Mouse (Mus musculus) Muller cell, postnatal 12 days (primary cell): ENCODE measurements around the gene Tmem63a.
"Not testable (repeated sequence)": the region's sequence is repeated elsewhere in the genome, so short reads cannot be mapped to it uniquely, and the experiment has no call there.

Source experiments
- DNase-seq: peaks from one replicate; pipeline ENCODE4 v3.0.0-alpha.2; 2015; ENCODE audit errors: inconsistent ontology term

The Tmem63a gene

DNA sequence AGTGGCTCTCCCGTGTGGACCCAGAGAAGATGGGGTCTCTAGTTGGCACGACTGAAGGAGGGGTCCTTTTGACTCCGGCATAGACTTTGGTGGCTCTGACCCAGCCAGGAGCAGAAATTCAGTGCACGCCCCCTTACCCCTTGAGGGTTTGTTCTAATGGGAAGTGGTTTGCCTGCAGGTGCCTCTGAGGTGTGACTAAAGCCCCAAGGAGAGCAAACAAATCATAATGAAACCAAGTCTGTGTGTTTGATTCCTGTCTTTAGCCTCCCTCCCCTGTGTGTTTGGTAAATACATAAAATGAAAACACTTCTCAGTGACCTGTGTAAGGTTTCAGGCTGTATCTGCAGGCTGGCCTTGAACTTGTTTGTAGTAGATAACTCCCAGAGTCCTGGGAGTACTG lies 15.9 kb upstream of the Tmem63a start:
- DNase-seq = no peak

DNA sequence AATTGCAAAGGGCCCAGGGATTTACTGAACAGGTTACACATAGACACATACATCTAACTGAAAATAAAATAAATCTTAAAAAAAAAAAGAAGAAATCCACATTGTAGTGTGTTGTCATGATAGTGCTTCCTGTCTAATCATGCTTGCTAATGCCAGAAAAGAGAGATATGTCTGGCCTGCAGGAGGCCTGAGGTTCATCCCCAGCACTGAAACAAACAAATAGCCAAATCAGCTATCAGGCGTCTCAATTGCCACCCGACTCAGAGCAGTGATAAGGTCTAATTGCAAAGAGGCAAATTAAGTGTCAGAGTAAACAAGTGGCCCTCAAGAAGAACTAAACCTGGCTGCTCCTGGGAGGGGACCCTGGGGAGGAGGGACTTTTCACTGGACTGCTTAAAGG lies 12.5 kb upstream of the Tmem63a start:
- no peak for DNase-seq

DNA sequence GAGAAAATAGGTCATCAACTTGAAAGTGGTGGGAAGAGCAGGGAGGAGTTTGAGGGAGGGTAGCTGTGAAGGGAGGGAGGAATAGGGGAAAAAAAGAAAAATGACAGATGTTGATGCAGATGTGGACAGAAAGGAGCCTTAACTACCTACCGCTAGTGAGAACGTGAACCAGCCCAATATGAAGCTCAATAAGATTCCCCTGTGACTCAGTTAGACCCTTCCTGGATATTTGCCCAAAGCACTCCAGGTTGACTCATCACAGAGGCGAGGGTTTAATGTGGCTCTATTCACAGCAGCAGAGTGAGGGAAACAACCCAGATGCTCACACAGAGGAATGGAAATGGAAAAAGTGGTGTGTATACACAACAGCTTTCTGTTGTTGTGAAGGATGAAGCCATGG lies 11.0 kb upstream of the Tmem63a start:
- DNase-seq = peak; percentile 76

DNA sequence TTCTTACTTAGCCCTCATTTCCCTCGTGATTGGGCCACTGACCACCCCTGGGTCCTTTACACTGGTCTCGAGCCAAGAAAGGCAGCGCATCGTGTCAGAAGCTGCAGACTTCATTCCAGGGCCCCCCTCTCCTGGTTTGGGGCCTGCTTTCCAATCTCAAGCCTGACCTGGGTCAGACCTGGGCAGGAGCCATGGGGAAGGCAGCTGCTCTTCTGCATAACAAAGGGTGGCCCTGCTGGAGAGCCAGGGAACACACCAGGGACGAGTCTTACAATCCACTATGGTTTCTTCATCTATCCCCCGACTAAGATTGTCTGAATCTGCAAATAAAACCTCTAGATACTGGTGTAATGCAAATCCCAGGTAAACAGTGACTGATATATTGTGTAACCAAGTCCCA lies 8.5 kb upstream of the Tmem63a start:
- no peak for DNase-seq

DNA sequence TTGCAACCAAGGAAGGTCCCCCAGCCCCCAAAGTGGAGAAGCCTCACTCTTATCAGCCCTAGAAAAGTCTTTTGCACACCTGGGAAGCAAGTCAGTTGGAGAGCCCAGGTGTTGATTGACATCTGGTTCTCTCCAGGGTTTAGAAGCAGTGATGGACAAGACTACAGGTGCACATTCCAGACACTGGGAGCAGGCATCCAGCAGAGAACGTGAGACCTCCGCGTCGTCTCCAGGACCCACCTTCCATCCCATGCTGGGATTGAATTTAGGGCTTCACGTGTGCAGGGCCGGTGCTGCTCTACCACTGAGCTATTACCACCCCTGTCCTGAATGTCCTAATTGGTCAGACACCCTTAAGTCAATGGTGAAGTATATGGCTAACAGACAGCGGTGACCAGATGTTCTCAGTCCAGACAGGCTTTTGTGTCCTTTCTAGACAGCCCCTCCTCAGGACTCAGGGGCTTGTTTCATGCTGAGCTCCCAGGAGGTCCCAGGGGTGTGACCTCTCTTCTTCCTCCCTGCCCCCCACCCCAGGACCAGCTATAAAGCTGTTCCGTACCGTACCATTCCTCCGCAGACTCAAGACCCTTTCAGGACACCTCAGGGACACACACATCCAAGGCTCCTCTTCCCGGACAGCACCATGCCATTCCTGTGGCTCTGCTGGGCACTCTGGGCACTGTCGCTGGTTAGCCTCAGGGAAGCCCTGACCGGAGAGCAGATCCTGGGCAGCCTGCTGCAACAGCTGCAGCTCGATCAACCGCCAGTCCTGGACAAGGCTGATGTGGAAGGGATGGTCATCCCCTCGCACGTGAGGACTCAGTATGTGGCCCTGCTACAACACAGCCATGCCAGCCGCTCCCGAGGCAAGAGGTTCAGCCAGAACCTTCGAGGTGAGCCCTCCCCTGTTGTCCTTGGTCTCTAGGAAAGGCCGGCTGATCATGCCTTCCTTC lies 7.4 kb upstream of the Tmem63a start, which contains the start of gene Lefty1:
Gene Lefty1 (plus strand): TSS at position 556 of the 953 bp plus-strand sequence.
- DNase-seq = no peak

DNA sequence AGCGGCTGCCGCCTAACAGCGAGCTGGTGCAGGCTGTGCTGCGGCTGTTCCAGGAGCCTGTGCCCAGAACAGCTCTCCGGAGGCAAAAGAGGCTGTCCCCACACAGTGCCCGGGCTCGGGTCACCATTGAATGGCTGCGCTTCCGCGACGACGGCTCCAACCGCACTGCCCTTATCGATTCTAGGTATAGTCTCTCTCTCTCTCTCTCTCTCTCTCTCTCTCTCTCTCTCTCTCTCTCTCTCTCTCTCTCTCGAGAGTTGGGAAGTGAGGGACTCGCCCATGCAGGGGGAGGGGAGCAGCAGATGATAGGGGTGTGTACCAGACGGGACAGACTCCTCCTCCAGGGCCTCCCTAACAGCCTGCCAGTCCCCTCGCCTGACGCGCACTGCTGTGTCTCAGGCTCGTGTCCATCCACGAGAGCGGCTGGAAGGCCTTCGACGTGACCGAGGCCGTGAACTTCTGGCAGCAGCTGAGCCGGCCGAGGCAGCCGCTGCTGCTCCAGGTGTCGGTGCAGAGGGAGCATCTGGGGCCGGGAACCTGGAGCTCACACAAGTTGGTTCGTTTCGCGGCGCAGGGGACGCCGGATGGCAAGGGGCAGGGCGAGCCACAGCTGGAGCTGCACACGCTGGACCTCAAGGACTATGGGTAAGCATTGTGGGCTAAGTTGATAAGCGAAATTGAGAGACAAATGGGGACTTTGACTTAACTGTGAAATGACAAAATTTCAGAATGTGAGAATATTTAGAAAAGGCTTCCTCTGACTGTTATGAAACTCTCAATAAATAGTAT lies 5.3 kb upstream of the Tmem63a start:
- peak; percentile 80 for DNase-seq

DNA sequence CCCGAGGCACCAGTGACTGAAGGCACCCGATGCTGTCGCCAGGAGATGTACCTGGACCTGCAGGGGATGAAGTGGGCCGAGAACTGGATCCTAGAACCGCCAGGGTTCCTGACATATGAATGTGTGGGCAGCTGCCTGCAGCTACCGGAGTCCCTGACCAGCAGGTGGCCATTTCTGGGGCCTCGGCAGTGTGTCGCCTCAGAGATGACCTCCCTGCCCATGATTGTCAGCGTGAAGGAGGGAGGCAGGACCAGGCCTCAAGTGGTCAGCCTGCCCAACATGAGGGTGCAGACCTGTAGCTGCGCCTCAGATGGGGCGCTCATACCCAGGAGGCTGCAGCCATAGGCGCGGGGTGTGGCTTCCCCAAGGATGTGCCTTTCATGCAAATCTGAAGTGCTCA lies 4.5 kb upstream of the Tmem63a start:
- DNase-seq = not testable (repeated sequence)

DNA sequence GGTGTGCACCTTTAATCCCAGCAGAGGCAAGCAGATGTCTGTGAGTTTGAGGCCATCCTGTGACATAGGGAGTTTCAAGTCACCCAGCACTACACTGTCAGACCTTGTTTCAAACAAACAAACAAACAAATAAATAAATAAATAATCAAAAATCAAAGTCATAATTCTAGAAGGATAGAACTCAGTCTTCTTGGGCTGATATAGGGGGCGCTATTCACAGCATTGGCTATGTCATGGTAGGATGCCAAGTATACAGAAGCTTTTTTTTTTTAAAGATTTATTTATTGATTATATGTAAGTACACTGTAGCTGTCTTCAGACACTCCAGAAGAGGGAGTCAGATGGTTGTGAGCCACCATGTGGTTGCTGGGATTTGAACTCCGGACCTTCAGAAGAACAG lies 3.4 kb upstream of the Tmem63a start:
- not testable (repeated sequence) for DNase-seq

DNA sequence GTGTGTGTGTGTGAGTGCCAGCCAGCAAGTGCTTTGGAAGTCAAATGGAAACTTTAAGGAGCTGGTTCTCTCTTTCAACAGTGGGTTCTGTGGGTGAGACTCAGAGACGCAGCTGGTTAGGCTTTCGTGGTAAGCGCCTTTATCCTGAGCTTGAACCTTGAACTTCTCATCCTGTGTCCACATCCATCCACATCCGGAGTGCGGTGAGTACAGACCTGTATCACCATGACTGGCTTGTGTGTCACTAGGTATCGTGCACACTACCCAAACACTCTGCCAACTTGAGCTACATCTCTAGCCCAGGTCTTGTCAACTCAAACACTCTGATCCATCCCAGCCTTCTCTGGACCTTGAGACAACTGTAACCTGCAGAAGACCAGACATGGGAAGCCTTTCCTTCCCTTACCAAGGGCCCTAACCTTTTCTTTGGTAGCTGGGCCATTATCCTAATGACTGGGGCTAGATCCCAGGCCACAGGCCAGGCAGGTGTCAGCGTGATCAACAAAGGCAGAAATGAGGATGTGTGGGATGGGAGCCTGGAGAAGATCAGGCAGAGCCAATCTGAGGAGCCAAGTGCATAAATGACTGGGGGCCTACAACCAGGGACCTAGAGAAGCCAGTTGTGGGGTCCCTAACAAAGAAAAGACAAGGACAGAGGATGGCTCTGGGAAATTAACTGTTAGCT lies 1.2 kb upstream of the Tmem63a start:
- DNase-seq = no peak

DNA sequence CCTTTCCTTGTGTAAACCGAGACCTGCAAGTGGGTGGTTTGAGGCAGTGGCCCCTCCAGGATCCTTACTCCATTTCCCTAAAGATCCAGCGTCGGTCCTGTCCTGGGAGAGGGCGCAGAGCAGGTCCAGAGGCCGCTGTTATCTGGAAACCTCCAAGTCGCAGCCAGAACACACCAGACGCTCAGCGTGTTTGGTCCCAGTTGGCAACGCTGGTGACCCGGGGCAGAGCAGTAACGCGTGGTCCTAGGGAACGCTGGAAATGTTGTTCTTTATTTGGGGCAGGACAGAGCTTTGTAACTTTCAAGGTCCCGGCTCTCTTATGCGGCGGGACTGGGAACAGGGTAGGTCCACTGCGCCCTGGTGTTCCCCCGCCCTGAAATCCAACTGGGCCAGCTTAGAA lies 418 bp upstream of the Tmem63a start:
- DNase-seq = no peak

DNA sequence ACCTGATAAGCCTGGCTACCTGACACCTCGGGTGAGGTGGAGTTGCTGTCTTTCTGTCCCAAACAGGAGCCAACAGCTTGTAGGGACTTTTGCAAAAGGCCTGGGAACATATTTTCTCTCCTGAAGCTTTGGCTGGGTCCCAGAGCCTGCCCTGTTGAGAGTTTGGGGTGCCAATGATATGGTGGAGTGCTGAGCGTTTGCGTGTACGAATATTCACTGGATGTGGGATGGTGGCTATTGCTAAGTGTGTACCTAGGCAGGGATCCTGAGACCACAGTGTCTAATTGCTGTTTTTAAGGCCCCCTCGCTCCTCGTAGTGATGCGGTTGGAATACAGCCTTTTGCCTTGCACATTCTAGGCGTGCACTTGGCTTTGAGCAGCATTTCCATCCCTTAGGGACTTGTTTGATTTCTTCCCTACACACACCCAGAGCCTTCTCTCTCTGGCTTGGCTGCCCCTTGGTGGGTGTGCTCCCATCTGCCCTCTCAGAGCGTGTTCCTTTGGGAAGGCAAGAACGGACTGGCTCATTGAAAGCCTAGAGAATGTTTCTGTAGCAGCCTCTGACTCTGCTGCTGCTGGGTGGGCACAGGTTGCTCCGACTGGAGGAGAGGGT lies 994 bp downstream of the Tmem63a start:
- peak; percentile 20 for DNase-seq

DNA sequence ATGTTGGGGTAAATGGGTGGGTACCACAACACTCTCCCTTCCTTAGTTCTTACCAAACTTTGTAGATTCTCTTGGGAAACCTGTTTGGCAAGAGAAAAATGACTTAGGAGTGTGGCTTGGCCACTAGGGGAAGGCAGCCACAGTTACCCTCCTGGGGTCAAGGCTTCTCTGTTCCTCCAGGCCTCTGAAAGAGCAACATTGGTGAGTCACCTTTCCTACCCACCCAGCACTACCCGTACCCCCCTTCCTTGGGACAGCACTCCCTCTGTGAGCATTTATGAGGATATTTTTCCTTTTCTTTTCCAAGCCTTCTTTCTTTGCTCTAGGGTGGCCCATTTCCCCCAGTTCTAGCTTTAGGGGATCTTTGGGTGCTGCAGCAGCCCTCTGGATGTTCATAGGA lies 1.8 kb downstream of the Tmem63a start:
- DNase-seq = peak; percentile 32

DNA sequence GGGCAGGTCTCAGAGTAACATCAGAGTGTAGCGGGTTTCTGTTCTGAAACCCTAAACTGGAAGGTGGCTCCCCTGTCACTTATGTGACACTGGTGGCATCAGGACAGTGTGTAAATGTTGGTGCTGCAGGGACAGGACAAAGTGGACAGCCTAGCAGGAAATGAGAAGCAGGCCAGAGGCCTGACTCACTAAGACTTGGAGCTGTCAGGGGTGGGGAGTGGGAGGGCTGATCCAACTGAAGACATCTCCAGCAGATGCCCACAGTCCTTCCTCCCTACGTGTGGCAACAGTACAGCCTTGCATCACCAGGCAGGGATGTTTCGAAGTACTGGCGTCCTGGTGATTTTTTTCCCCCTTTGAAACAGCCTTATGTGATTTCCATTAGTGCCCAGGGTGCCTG lies 2.4 kb downstream of the Tmem63a start:
- DNase-seq = peak; percentile 58

DNA sequence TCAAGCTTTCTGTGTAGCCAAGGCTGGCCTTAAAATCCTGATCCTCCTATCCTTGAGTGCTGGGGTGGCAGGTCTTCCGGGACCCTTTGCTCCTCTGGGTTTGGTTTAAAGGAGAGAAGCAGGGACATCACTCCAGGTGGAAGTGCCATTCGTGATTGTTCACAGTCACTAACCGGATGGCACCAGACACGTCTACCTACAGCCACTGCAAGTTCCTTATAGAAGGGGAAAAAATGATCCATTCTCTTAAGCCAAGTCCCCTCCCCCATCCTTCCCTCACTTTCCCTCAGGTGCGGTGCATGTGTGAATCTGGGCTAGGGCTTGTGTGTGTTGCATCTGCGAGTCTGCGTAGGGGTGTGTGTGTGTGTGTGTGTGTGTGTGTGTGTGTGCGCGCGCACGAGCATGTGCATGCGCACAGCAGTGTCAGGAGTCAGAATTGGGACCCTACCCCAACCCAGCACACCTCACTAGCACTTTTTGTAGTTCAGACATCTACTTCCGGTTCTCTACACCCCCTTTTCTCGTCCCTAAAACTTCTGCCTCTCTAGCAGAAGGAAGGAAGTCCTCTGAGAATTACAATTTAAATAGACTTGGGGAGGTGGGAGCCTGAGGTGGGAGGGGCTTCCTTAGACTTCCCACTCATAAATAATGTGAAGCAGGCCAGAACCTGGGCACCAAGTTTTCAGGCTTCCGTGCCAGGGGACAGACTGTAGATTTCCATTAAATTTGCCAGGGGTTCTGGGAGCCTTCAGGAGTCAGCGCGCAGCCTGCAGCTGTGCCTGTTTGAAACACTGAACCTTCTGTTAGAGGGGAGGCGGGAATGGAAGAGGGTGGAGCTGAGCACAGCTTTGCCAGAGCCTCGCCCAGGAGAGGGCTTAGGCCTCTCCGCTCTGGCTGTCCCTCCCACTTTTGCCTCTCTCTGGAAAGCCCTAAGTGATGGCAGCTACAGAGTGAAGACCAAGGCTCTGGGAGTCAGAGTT lies 3.1 kb downstream of the Tmem63a start:
- peak; percentile 79 for DNase-seq

DNA sequence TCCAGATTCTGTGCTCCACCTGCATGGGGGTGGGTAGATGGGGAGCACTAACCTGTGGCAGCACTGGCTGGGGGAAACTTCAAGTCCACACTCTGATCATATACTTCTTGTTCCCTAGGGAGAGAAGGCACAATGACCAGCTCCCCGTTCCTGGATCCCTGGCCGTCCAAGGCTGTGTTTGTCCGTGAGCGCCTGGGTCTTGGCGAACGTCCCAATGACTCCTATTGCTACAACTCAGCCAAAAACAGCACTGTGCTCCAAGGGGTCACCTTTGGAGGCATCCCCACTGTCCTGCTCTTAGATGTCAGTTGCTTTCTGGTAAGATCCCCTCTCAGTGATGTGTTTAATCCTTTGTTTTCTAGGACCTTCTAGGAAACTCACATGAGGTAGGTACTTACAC lies 4.3 kb downstream of the Tmem63a start:
- no peak for DNase-seq

DNA sequence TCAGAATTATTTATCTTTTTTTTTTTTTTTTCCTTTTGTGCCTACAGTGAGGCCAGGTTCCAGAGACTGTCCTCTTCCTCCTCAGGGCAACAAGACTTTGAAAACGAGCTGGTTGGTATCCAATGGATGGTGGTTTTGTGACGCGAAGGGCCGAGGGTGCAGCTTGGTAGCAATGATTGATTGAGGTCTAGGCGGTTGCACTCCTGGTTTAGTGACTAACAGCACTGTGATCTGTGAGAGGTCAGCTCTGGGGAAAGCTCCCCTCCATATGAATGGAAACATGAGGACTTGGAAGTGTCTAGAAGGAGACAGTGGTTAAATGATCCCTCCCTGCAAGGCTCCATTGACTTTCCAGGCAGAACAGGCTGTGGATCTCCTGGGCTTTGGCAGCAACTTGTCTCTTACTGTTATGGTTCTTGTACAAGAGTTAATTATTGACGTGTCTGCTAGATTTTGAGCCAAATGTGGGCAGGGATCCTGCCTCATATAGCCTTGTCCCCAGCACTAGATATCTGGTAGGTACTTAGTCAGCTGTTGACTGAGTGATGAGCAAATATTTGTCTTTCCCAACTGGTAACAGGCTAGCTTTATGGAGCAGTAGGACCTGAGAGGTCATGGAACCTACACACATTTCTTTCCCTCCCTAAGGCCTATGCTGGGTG lies 10.1 kb downstream of the Tmem63a start:
- no peak for DNase-seq

DNA sequence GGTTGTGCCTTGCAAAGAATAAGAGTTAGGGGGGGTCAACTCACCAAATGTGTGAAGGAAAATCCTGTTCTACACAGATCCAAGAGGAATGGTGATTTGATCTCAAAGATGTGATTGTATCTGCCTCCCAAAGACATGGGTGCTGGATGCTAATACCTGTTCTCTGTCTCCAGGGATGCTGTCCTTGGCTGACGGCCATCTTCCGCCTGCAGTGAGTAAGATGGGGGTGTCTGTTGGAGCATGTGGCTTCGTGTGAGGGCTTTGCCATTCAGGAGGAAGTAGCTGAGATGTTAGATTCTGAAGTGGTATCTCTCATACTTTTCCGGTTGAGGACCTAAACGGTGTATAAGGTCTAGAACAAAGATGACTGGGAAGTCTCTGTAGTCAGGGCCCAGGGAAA lies 10.7 kb downstream of the Tmem63a start:
- no peak for DNase-seq

DNA sequence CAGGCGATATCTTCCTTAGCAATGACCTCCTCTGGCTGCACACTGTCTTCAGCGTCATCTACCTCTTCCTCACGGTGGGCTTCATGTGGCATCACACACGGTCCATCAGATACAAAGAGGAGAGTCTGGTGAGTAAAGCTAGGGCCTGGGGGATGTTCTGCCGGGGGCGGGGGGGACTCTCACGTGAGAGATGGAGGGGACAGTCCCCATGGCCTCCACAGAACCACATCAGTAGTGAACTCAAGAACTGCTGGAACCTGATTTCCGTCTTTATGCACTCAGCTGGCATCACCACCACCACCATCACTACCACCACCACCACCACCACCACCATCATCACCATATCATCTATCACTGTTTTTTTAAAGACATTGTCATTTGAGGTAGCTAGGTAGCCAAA lies 14.3 kb downstream of the Tmem63a start:
- DNase-seq = no peak

DNA sequence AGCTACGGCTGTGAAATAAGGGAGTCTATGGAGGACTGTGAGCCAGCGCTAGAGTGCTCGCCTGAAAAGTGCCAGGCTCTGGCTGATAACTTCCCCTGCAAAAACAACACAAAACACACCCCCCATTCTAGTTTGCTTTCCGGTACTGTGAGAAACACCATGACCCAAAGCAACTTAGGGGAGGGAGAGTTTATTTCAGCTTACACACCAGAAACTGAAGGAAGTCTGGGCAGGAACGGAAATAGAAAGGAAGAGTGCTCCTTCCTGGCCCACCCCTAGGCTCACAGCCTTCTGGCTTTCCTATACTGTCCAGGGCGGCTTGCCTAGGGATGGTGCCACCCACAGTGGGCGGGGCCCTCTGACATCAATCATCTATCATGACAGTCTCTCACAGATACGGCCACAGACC lies 14.8 kb downstream of the Tmem63a start:
- DNase-seq = no peak

DNA sequence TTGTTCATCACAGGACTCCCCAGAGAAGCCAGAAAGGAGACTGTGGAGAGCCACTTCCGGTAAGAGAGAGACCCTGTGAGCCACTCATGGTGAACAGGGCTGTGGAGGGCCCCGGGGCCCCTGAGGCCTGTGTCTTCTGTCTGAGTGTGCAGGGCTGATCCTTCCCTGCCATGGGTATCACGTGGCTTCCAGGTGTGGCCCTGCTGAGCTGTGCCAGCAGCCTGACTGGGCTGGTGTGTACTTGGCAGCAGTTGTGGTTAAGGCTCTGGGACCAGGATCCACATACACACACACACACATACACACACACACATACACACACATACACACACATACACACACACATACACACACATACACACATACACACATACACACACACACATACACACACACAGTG lies 15.8 kb downstream of the Tmem63a start:
- DNase-seq = no peak
